Mouse (Mus musculus) adrenal gland, adult 18-20 months (tissue): Measurements from ENCODE around the gene Cog5. TPM values are rescaled to one million over a fixed set of nuclear protein-coding genes. Genes with fewer than 3 reads are reported as not detected.

Experiments
- DNase-seq, 2 experiments: peaks; one replicate each; pipeline ENCODE4 v3.0.0; 2021 to 2022; ENCODE audit warnings: low spot score in 2 of 2
- total RNA-seq, 2 experiments: library from RNA; stranded (reverse); gene quantifications; 1 replicate in 1 of 2; 2 replicates in 1 of 2; pipeline ENCODE4 v1.2.3; 2021

Gene Cog5
- total RNA-seq, 2 experiments from 2014 or later = 34.1 to 41.4 TPM

GRCm38 (mm10) chr12:31885844-31886606 is 231.4 kb downstream of the Cog5 start:
- no peak for DNase-seq

- no peak for DNase-seq
These were observed 236.0 kb downstream of the Cog5 start for GRCm38 (mm10) chr12:31890685-31891084.

- DNase-seq = no peak
These were observed 237.4 kb downstream of the Cog5 start for GRCm38 (mm10) chr12:31892079-31892478.

GRCm38 (mm10) chr12:31892771-31893170 is 238.1 kb downstream of the Cog5 start:
- no peak for DNase-seq

GRCm38 (mm10) chr12:31895095-31895734 is 240.5 kb downstream of the Cog5 start:
- DNase-seq = no peak

GRCm38 (mm10) chr12:31895888-31896287 is 241.2 kb downstream of the Cog5 start:
- no peak for DNase-seq

- DNase-seq = no peak
These were observed 241.6 kb downstream of the Cog5 start for GRCm38 (mm10) chr12:31896295-31896694.

- DNase-seq = no peak
These were observed 242.3 kb downstream of the Cog5 start for GRCm38 (mm10) chr12:31896986-31897385.

GRCm38 (mm10) chr12:31897456-31897855 is 242.8 kb downstream of the Cog5 start:
- DNase-seq = no peak

GRCm38 (mm10) chr12:31900391-31900914 is 245.8 kb downstream of the Cog5 start:
- no peak for DNase-seq

GRCm38 (mm10) chr12:31905696-31906551 is 251.3 kb downstream of the Cog5 start:
- DNase-seq = no peak

GRCm38 (mm10) chr12:31907436-31907835 is 252.8 kb downstream of the Cog5 start:
- DNase-seq = no peak

- DNase-seq = no peak
These were observed 258.4 kb downstream of the Cog5 start for GRCm38 (mm10) chr12:31912966-31913551.

- DNase-seq = no peak
These were observed 258.9 kb downstream of the Cog5 start for GRCm38 (mm10) chr12:31913614-31914013.

- DNase-seq = no peak
These were observed 262.0 kb downstream of the Cog5 start for GRCm38 (mm10) chr12:31916691-31917090.

- peak; percentile 51 to 55 for DNase-seq
These were observed 262.6 kb downstream of the Cog5 start for GRCm38 (mm10) chr12:31917245-31917644.

- DNase-seq = no peak
These were observed 266.1 kb downstream of the Cog5 start for GRCm38 (mm10) chr12:31920464-31921405.

GRCm38 (mm10) chr12:31924135-31924534 is 269.5 kb downstream of the Cog5 start:
- no peak for DNase-seq

- no peak for DNase-seq
These were observed 270.7 kb downstream of the Cog5 start for GRCm38 (mm10) chr12:31925343-31925742.

- peak; percentile 56 to 63 for DNase-seq
These were observed 272.0 kb downstream of the Cog5 start for GRCm38 (mm10) chr12:31926661-31927061.
